Mouse (Mus musculus): Measurements from ENCODE around the gene Mtg1.

The Mtg1 gene

GRCm38 (mm10) chr7:140137135-140138020, at the start of gene Mtg1:
Gene Mtg1, plus strand, starts transcription at chr7:140137564.
- DNase-seq (ENCODE audit: low read depth, low spot score), result peak; percentile 98

GRCm38 (mm10) chr7:140090601-140091000, 46.8 kb upstream of the Mtg1 start:
- DNase-seq (ENCODE audit: low read depth, low spot score), result no peak

- no peak for DNase-seq (ENCODE audit: low read depth, low spot score)
These were observed 44.3 kb upstream of the Mtg1 start, which contains the start of gene Prap1 for GRCm38 (mm10) chr7:140092924-140093528. Gene Prap1, plus strand, starts transcription at chr7:140093395.

- no peak for DNase-seq (ENCODE audit: low read depth, low spot score)
These were observed 42.4 kb upstream of the Mtg1 start for GRCm38 (mm10) chr7:140094954-140095353.

- no peak for DNase-seq (ENCODE audit: low read depth, low spot score)
These were observed 41.8 kb upstream of the Mtg1 start for GRCm38 (mm10) chr7:140095556-140095955.

- no peak for DNase-seq (ENCODE audit: low read depth, low spot score)
These were observed 41.3 kb upstream of the Mtg1 start for GRCm38 (mm10) chr7:140096055-140096454.

GRCm38 (mm10) chr7:140098466-140098865, 38.9 kb upstream of the Mtg1 start:
- no peak for DNase-seq (ENCODE audit: low read depth, low spot score)

GRCm38 (mm10) chr7:140101498-140101897, 35.9 kb upstream of the Mtg1 start:
- no peak for DNase-seq (ENCODE audit: low read depth, low spot score)

GRCm38 (mm10) chr7:140101993-140102860, 35.1 kb upstream of the Mtg1 start, which contains the start of gene Fuom:
Gene Fuom, minus strand, starts transcription at chr7:140102441.
- DNase-seq (ENCODE audit: low read depth, low spot score), result peak; percentile 20

GRCm38 (mm10) chr7:140104009-140104408, 33.4 kb upstream of the Mtg1 start:
- no peak for DNase-seq (ENCODE audit: low read depth, low spot score)

GRCm38 (mm10) chr7:140111943-140112342, 25.4 kb upstream of the Mtg1 start:
- no peak for DNase-seq (ENCODE audit: low read depth, low spot score)

- DNase-seq (ENCODE audit: low read depth, low spot score), result peak; percentile 40
These were observed 21.6 kb upstream of the Mtg1 start, which contains the start of gene Paox for GRCm38 (mm10) chr7:140115583-140116328. Gene Paox, plus strand, starts transcription at chr7:140115799.

GRCm38 (mm10) chr7:140116329-140117054, 20.9 kb upstream of the Mtg1 start, which contains the start of gene Echs1:
Gene Echs1, minus strand, starts transcription at chr7:140116476.
- DNase-seq (ENCODE audit: low read depth, low spot score), result peak; percentile 91

GRCm38 (mm10) chr7:140120484-140120883, 16.9 kb upstream of the Mtg1 start:
- peak; percentile 20 for DNase-seq (ENCODE audit: low read depth, low spot score)

- DNase-seq (ENCODE audit: low read depth, low spot score), result no peak
These were observed 15.9 kb upstream of the Mtg1 start for GRCm38 (mm10) chr7:140121338-140121910.

GRCm38 (mm10) chr7:140122765-140123164, 14.6 kb upstream of the Mtg1 start:
- DNase-seq (ENCODE audit: low read depth, low spot score), result no peak

- DNase-seq (ENCODE audit: low read depth, low spot score), result no peak
These were observed 13.0 kb upstream of the Mtg1 start for GRCm38 (mm10) chr7:140124382-140124781.

- DNase-seq (ENCODE audit: low read depth, low spot score), result peak; percentile 93
These were observed 11.9 kb upstream of the Mtg1 start for GRCm38 (mm10) chr7:140125278-140126021.

GRCm38 (mm10) chr7:140126022-140126350, 11.4 kb upstream of the Mtg1 start:
- no peak for DNase-seq (ENCODE audit: low read depth, low spot score)
